Mouse (Mus musculus) cerebellum, adult 8-10 months (tissue): ENCODE results near the gene Cdc40.
"Not testable (repeated sequence)": the region's sequence is repeated elsewhere in the genome, so short reads cannot be mapped to it uniquely, and the experiment has no call there.

Experiments
- DNase-seq: peaks from one replicate; pipeline ENCODE4 v3.0.0; 2022

Cdc40 gene

DNA sequence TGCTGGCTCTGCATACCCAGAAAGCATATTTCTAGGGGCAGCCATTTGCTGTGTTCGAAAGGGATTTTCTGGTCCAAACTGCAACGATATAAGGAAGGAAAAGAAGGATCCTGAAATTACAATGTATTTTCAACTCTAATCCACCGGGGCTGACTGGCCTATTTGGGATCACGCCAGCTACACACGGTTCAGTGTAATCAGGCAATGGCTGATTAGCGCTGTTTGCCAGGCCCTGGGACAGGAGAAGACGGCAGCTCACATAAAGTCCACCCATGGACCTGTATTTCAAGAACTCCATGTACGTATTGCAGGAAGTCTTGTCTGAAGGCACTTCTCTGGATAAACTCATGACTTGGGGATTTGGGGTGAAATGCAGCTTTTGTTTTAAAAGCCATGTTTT lies 25.5 kb downstream of the Cdc40 start:
- peak; percentile 78 for DNase-seq

DNA sequence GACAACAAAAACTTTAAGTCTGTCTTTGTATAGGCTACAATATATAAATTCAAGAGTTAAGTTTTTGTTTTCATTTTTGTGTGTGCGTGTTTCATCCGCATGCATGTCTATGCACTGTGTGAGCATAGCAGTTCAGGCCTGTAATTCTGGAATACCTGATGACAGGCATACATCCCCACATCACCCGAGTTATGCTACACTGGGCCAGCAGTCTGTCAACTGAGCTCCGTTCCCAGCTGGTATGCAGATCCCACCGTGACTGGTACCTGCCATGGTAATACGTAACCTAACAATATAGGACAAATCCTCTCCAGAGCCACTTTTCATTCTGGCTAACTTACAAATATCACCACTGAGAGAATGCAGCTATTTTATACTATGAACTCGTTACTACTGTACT lies 26.4 kb downstream of the Cdc40 start:
- no peak for DNase-seq

DNA sequence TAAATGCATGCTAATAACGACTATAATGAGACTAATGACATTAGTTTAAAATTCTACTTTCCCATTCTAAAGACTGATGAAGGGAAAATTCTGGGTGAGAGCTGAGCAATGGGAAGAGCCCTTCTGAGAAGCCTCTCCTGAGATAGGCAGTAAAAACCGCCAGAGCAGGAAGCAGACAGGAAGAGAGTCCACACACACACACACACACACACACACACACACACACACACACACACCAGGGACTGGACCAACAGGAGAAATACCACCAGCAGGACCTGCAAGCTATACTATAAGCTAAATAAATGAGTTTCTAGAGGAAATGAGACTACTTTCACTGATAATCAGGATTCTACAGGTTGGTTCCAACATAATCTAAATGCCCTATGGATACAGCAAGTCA lies 27.5 kb downstream of the Cdc40 start:
- DNase-seq, result no peak

DNA sequence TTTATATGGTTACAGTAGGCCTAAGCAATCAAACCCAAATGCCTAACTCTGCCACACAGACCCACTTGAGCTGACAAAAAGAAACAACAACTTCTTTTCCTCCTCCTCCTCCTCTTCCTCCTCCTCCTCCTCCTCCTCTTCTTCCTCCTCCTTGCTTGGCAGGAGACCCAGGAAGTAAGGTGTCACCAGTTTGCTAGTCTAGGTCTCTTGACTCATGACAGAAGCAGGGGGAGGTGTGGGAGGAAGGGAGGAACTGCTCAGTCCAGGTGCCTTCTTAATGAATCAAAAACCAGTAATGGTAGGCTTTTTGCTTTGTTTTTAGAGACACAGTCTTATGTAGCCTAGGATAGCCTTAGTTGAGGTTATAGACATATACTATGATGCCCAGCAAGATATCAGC lies 32.0 kb downstream of the Cdc40 start:
- no peak for DNase-seq

DNA sequence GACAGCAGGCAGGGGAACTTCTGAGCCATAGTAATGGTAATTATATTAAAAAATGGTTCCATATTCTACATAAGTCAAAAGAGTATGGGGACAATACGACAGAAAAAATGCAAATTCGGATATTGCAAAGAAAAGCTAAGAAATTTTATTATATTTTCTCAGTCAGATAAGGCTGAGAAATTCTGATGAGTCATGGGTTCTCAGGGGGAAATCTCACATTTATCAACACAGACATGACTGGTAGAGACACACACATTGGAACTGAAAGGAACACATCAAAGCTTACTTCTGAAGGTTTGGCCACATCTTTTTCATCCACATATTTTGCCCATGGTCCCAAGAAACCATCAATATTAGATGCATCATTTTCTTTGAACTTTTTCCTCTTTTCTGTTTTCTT lies 32.5 kb downstream of the Cdc40 start:
- DNase-seq, result no peak

DNA sequence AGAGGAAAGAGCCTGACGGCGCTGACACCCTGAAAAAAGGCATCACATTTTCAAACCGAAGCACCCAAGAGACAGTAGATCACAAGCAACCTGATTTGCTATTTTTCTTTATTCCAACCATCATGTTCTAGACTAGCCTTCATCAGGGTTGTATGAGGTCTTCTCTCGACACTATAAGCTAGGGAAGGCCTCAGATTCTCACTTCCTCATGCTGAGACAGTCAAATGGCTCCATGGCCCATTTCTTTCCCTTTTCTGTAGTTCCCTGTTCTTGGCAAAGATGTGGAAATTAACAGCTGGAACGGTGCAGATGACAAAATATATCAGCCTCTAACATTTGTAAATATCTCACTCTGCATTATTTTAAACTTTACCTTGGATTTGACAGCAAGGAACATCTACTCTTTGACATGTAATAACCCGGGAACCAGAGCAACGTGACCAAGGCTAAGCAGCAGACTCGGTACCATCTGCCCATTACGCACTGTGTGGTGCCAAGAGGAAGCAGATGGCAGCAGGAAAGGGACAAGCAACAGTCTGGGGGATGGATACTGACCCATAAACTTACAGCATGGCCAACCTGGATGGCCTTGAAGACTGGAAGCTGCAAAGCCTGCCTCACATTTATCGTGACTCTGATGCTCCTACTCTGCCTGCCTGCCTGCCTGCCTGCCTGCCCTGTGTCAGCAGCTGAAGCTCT lies 35.8 kb downstream of the Cdc40 start:
- peak; percentile 80 for DNase-seq

DNA sequence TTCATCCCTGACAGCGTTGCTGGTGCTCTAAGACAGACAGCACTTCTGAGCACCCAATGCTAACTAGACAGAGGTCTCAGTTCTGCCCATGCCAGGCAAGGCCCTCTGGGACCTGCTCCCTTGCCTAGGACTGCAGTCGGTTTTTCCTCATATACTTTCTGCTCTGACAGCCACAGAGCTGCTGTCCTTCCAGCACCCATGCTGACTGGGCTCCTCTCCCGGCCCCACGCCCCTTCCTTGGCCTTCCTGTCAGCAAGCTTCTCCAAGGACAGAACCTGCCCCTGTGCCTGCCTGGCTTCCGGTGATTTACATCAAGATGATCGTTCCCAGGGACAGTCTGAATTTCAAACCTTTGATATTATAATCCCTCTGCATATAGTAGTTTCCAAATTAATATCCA lies 37.5 kb downstream of the Cdc40 start:
- DNase-seq, result no peak

DNA sequence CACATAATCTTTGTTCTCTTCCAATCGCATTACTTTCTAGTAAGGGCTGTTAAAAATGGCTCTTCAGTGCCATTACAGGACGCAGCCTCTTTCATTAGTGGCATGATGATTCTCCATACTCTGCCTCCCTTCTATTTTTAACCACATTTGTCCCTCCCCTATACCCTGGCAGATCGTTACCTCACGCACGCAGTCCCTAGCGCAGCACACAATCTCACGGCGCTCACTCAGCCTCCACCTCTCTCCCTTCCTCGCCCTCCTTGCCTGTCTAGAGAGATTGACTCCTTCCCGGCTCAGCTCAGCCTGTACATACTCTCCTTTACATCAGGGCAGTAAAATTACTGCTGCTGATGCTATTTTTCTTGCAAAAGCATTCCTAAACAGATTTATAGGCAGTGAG lies 38.6 kb downstream of the Cdc40 start:
- DNase-seq, result no peak

DNA sequence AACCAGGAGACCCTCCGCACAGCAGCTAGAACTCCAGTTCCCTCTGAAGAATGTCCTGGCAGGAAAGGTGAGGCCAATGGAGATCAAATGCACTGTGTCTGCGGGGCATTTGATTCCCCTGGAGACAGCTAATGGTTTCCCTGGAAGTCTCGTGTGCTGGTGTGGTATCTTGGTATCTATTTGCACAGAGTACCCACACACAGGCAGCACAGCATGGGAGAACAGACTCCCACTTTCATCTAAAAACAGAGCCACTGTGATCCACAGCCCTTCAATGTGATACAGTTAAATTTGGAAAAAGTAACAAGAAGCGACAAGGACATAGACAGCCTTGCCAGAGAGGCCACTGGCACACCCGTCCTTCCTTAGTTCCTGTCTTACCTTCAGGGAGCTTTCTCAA lies 39.3 kb downstream of the Cdc40 start:
- no peak for DNase-seq

DNA sequence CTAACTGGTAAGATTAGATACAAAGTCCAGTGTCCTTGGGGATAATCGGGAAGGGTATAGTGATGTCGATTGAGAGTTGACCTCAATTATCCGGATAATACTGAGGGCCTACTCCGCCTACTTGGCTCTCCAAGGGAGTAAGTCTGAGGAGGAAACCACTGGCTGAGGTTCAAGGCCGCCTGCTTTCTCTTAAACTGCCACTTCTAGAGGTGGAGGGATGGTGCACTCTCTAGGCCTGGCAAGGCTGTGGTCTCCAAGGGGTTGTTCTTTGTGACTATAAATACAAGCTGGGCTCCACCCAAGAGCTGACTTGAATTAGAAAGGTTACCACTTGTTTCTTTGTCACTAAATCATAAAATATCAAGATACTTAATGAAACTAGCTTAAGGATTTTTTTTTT lies 43.0 kb downstream of the Cdc40 start:
- no peak for DNase-seq

DNA sequence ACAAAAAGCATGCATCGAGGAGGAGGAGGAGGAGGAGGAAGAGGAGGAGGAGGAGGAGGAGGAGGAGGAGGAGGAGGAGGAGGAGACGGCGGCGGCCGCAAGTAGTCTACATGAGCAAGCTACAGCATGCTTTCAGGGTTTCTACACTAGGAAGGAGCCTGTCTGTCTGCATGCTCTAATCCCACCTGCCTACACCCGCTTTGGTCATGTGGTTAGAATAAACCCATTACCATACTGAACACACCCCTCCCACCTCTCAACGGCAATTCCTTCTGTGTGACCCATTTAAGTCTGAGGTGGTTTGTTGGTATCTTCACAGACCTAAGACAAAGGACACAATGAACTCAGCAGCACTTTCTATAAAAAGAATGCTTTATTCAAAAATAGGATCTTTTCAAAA lies 51.8 kb downstream of the Cdc40 start:
- no peak for DNase-seq

DNA sequence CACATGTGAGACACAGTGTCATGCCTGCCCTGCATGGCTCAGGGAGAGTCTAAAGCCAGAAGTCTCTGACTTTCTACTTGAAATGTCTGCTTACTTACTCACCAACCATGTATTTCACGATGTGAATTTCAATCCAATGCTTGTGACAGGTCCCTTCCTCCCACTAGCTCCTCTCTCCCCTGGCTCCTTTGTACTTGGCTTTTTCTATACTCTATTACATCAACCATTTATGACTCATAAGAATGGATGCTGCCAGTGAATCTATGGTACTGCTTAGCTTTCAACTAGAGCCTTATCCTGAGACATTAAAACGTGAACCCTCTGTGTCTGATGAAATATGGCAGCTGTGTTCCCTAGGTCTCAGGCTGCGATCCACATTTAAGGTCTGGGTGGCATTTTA lies 52.8 kb downstream of the Cdc40 start:
- no peak for DNase-seq

DNA sequence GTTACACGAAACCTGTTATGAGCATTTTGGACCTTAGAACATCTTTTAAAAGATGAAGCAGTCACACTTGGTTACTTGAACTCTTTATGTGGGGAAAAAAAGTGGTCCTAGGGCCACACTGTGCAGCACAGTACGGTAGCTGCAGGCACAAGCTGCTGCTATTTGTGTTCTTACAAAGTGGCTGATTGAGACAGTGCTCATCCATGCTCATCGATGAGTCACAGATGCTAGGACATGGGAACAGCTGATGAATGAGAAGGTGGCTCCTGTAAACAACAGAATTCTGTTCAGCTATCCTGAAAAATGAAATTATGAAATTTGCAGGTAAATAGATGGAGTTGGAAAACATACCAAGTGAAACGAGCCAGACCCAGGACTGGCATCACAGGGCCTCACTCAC lies 55.4 kb downstream of the Cdc40 start:
- DNase-seq, result no peak

DNA sequence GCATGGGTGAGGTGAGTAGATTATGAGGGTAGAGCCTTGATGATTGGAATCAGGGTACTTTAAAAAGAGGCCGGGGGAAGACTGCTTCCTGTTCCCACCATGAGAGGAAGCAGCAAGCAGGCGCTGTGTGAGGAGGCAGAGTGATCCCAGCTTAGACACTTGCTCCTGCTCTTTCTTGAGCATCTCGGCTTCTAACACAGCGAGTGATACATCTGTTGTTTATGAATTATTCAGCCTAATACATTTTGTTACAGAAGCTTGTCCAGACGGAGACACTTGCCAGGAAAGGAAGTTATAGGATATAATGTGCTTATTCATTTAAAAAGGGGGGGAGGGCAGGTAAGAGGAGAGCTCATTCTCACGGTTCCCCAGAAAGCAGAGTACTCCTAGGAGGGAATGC lies 57.2 kb downstream of the Cdc40 start:
- DNase-seq, result no peak

DNA sequence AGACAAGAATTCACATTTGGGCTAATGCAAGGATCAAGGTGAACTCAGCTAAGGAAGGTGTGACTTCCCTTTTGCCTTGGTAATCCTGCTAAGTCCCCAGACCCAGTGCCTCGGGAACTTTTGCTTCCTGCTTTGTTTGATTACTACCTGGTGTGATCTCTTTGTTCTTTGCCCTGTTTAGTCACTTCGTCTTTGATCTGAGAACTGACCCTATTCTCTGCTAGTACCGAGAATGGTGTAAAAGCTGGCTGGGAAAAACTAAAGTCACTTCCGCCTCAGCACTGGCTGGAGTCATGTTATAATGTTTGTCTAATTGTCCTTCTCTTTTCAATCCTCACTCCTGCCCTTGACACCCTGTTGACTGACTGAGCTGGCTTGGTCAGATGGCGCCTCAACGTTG lies 66.6 kb downstream of the Cdc40 start:
- DNase-seq, result no peak

DNA sequence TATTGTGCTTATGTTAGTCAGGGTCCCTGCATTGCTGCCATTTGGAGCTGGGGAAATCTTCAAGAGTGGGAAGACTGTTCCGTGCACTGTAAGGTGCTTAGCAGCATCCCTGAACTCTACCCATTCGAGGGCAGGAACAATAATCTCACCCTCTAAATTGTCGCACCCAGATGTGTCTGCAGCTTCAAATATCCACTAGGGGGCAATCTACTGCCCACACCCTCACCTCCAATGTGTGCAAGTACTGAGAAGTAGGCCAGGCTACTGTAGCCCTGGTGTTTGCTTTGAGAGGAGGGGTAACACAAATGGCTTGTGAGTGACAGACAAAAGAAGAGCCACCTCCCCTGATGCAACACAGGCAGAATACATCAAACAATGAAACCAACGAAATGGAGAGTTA lies 69.5 kb downstream of the Cdc40 start:
- no peak for DNase-seq

DNA sequence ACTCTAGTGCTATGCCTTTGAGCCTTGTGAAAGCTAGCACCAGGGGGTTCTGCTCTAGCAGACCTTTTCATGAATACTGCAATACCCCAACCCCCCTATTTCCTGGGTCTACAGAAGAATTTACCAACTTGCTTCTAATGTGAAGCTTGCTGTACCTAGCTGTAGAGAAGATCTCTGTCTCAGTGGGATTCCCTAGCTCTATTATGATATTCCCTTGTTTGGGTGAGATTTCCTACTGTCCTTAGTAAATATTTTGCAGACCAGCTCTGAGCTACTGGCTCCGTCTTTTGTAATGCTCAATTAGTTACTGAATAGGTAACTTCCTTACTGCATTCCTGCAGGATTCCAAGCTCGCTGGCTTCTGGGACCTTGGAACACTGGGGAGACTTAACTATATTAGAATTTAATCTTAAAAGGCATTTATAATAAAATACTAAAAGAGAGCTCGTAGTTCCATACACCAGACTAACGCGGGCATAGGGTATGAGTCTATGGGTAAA lies 73.7 kb downstream of the Cdc40 start:
- not testable (repeated sequence) for DNase-seq

DNA sequence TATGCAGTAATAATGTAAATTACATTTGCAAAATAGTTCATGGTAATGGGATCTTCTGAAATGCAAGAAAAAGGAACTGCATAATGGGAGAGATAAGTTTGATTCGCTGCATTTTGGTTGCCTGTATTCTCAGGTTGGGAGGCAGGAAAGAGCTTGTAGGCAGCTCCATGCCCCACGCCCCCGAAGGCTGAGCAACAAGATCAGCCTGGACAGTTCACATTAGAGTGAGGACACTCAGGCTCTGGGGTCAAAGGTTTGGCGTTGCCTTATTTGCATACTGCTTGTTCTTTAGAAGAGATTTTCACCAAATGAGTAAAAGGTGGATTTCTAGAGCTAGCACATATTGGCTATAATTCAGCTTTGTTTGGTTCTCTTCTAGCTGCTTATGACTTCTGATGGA lies 76.9 kb downstream of the Cdc40 start:
- DNase-seq, result no peak

DNA sequence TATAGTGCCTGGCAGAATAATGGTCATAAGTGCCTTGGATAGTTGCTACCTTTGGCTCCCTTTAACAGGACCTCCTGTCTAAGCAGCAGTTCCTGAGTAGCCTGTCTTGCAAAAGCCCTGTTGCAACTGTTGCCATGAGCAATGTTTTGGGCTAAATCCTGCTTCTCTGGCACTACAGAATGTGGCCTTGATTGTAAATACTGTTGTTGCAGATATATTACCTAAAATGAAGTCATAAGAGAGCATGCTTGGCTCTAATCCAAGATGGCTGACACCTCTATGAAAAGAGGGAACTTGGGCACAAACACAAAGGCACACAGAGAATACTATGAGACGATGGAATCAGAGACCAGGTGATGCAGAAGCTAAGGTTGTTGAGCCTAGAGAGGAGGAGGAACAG lies 77.9 kb downstream of the Cdc40 start:
- DNase-seq, result no peak

DNA sequence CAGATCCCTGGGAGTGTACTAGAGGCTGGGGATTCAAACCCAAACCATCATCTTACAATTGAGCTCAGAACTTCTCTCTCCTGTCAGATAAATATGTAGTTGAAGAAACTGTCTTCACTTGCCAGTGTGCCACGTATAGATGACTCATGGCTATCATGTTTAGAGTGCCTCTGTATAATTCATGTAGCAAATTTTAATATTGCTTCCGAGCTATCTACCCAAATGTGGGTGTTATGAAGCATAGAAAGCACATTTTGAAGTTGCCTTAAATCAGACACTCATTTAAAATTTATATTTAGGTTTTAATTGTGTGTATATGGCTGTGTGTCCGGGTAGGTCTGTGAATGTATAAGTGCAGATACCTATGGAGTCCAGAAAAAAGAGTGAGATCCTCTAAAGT lies 91.0 kb downstream of the Cdc40 start:
- no peak for DNase-seq

DNA sequence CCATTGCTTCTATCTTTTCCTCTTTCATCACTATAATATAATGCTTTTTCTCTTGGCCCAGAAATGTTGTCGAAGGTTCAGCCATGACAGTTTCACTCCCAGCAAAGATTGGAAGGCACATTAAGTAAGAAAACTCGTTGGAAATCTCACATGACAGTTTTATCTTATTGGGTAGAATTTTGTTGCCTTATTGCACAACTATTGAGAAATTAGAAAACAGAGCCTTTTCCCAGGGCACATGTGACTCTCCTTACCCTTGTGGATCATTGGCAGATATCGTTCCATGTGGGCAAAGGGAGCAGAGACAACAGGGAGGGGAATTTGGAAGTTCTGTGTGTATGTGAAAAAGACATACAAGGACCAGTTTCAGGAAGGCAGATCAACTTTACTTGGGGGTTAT lies 92.7 kb downstream of the Cdc40 start:
- DNase-seq, result no peak
